Mouse (Mus musculus): ENCODE data around the gene Sac3d1. TPM values are rescaled to one million over a fixed set of nuclear protein-coding genes. Genes with fewer than 3 reads are reported as not detected.

Gene Sac3d1
- polyA plus RNA-seq (2012; ENCODE audit: insufficient read depth, insufficient read length, low replicate concordance, missing spikeins): not detected in 2 replicates

DNA sequence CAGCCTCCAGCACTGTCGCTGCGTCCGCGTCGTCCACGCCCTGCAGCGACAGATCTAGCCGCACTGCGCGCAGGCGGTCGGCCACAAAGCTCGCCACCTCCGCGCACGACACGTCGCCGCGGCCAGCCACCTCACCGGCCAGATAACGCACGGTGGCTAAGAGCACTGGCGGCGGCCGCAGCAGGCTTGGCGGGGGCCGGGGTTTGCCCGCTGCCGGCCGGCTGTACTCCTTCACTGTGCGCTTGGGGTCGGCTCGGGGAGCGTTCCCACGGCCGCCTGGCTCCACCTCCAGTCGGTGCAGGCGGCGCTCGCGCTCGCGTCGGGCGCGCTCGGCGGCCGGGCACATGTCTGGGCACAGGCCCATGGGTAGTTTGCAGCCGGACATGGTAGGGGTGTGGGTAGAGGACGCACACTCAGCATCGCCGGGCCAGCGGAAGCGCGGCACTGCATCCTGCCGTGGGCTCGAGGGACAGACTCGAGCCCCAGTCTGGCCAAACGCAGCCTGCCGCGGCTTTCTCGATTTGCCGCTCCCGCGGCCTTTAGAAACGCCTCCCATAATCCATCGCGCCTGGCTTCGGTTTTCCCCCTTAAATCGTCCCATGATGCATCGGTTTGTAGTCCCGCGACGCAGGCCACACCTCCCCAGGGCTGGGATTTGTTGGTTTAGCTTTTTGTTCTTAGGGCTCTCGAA is at the start of gene Sac3d1:
Gene Sac3d1, minus strand, starts transcription at position 665 of the 691 bp plus-strand sequence.
- TF ChIP-seq POLR2A (IDR thresholded peaks at IDR 0.05; ENCODE audit: insufficient read depth, low read depth, low read length) (peak; percentile 38; the same call in 1 of the 2 replicates), CTCF (IDR thresholded peaks at IDR 0.05; ENCODE audit: insufficient read depth, low read depth, low read length) (no peak)
- H3K4me3 ChIP-seq (ENCODE audit: insufficient read depth, low read depth, low read length): peak within 1 kb of the TSS; percentile 89
- under 1% methylated on average over 77 of the region's 77 CpGs for WGBS

DNA sequence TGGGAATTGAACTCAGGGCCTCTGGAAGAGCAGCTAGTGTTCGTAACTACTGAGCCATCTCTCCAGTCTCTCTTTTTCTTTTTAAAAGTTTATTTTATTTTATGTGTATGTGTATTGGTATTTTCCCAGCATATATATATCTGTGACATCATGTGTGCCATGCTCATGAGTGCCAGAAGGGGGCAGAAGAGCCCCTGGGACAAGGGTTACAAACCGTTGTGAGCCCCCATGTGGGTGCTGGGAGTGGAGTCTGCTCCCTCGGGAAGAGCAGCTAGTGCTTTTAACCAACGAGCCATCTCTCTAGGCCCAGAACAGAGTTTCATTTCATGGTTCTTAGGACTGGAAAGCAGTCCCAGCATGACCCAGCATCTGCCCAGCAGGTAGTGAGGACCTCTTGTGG is 48.3 kb upstream of the Sac3d1 start:
- 78% methylated on average over 4 of the region's 4 CpGs for WGBS
- Histone ChIP-seq H3K27ac (ENCODE audit: insufficient read depth, low read depth, low read length) (no peak overlapping the region), H3K4me3 (ENCODE audit: insufficient read depth, low read depth, low read length) (no peak overlapping the region), H3K4me1 (ENCODE audit: control insufficient read depth, insufficient read depth, low read length) (peaks cover 5% of the 10 kb centered on the region; the same call in 1 of the 2 replicates)
- TF ChIP-seq CTCF (IDR thresholded peaks at IDR 0.05; ENCODE audit: insufficient read depth, low read depth, low read length) (no peak), POLR2A (IDR thresholded peaks at IDR 0.05; ENCODE audit: insufficient read depth, low read depth, low read length) (no peak)

More for the DNA sequence above, at the start of gene Sac3d1:
- peak within 1 kb of the TSS; percentile 68 for H3K27ac ChIP-seq (ENCODE audit: insufficient read depth, low read depth, low read length)
- peaks cover 11% of the 10 kb centered on the region for H3K4me1 ChIP-seq (ENCODE audit: control insufficient read depth, insufficient read depth, low read length)

DNA sequence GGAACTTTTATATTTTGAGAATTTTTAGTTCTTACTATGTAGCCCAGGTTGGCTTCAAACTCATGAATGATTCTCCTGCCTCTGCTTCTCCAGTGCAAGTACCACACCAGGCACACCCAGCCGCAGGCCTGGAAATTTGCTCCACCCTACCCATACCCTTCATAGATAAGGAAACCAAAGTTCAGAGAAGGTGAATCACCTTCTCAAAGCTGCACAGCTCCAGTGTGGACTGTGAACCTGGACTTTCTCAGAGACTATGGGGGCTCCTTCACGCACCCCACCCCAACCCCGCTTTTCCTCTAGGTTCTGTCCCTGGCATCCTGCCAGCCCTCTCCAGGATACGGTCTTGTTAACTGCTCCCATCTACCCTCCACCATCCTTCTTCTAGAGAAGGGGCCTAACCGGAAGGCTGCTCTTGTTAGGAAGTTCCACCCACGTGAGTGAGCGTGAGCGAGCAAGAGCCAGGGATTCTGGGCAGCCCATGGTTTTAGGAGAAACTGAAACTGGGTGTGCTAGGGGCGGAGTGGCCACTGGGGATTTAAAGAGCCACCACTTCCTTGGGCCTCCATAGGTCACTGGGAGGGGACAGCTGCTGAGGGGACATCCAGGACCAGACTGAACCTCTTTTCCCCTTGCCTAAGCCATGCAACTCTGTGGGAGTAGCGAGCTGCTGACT is 45.6 kb upstream of the Sac3d1 start:
- Histone ChIP-seq H3K4me3 (ENCODE audit: insufficient read depth, low read depth, low read length) (no peak overlapping the region), H3K4me1 (ENCODE audit: control insufficient read depth, insufficient read depth, low read length) (peaks cover 5% of the 10 kb centered on the region; the same call in 1 of the 2 replicates), H3K27ac (ENCODE audit: insufficient read depth, low read depth, low read length) (no peak overlapping the region)
- TF ChIP-seq CTCF (IDR thresholded peaks at IDR 0.05; ENCODE audit: insufficient read depth, low read depth, low read length): no peak
- no peak for TF ChIP-seq POLR2A (IDR thresholded peaks at IDR 0.05; ENCODE audit: insufficient read depth, low read depth, low read length)
- WGBS: 58% methylated on average over 10 of the region's 10 CpGs

DNA sequence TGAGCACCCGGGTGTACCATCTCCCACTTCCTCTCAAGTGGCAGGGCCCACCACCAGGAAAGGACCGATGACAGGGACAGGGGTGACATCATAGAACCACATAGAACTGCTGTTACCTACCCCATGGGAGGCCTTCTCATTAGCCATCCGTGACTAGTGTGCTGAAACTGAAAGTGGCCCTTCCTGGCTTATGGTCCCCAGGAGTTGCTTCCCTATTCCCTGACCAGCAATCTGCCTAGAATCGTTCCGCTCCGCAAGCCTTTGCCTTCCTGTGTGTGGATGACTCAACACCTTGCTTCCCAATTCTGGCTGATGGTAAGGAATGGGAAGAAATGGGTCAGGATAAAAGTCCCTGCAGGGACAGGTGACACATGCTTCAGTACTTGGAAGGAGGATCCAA is 38.8 kb upstream of the Sac3d1 start:
- Histone ChIP-seq H3K4me1 (ENCODE audit: control insufficient read depth, insufficient read depth, low read length) (no peaks in the 10 kb centered on the region), H3K4me3 (ENCODE audit: insufficient read depth, low read depth, low read length) (no peak overlapping the region), H3K27ac (ENCODE audit: insufficient read depth, low read depth, low read length) (no peak overlapping the region)
- 77% methylated on average over 6 of the region's 6 CpGs for WGBS
- TF ChIP-seq POLR2A (IDR thresholded peaks at IDR 0.05; ENCODE audit: insufficient read depth, low read depth, low read length) (no peak), CTCF (IDR thresholded peaks at IDR 0.05; ENCODE audit: insufficient read depth, low read depth, low read length) (no peak)

DNA sequence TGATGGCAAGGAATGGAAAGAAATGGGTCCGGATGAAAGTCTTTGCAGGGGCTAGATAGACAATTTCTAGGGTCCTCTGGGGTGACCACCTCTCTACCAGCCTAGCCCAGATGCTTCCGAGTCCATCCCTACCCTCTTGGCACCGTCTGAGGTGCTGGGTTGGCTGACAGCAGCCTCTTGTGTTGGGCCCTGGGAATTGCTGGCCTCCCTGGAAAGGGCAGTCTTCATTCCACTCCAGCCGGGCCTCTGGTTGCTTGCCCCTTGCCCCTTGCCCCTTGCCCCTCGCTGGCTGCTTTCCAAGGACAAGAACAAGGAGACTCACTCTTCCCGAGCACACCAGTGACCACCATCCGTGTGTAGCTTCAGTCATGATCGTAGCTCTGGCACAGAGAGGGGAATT is 37.9 kb upstream of the Sac3d1 start:
- no peak overlapping the region for H3K27ac ChIP-seq (ENCODE audit: insufficient read depth, low read depth, low read length)
- no peak for TF ChIP-seq CTCF (IDR thresholded peaks at IDR 0.05; ENCODE audit: insufficient read depth, low read depth, low read length)
- TF ChIP-seq POLR2A (IDR thresholded peaks at IDR 0.05; ENCODE audit: insufficient read depth, low read depth, low read length): no peak
- no peaks in the 10 kb centered on the region for H3K4me1 ChIP-seq (ENCODE audit: control insufficient read depth, insufficient read depth, low read length)
- WGBS: 68% methylated on average over 8 of the region's 8 CpGs
- no peak overlapping the region for H3K4me3 ChIP-seq (ENCODE audit: insufficient read depth, low read depth, low read length)

DNA sequence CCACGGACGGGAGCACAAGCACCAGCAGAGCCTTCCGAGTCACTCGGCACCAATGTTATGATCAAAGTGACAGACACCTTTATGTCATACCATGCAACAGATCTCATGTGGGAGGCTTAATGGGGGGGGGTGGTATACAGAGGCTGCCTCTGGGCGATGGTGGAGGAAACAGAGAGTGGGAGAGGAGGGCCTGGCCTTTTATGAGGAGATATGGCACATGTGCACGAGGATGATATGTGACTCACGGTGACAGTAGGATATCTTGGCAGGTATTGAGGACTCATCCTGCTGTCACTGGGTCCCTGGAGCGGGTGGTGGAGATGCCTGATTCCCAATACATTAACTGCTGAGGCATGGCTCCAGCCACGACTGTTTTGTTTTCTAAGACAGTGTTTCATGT is 36.7 kb upstream of the Sac3d1 start:
- H3K4me1 ChIP-seq (ENCODE audit: control insufficient read depth, insufficient read depth, low read length): no peaks in the 10 kb centered on the region
- no peak overlapping the region for H3K27ac ChIP-seq (ENCODE audit: insufficient read depth, low read depth, low read length)
- no peak for TF ChIP-seq CTCF (IDR thresholded peaks at IDR 0.05; ENCODE audit: insufficient read depth, low read depth, low read length)
- no peak for TF ChIP-seq POLR2A (IDR thresholded peaks at IDR 0.05; ENCODE audit: insufficient read depth, low read depth, low read length)
- no peak overlapping the region for H3K4me3 ChIP-seq (ENCODE audit: insufficient read depth, low read depth, low read length)
- 87% methylated on average over 9 of the region's 9 CpGs for WGBS

DNA sequence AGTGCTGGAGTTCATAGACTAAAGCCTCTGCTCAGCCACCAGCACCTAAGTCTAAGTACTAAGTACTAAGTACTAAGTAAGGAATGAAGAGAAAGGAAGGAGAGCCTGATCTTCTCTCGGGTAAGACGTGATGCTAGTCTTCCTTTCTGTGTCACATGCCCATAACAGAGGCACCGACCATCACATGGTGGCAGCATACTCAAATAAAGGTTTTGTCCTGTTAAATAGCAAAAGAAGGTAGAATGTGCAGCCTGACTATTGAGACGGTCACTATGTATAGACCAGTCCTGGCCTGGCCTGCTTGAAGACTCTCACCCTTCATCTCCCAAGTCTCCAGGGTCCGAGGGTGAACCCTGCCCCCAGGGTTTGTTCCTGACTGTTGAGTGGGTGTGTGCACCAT is 26.4 kb upstream of the Sac3d1 start:
- H3K27ac ChIP-seq (ENCODE audit: insufficient read depth, low read depth, low read length): no peak overlapping the region
- H3K4me3 ChIP-seq (ENCODE audit: insufficient read depth, low read depth, low read length): no peak overlapping the region
- H3K4me1 ChIP-seq (ENCODE audit: control insufficient read depth, insufficient read depth, low read length): peaks cover 2% of the 10 kb centered on the region
- 81% methylated on average over 5 of the region's 5 CpGs for WGBS
- TF ChIP-seq POLR2A (IDR thresholded peaks at IDR 0.05; ENCODE audit: insufficient read depth, low read depth, low read length) (no peak), CTCF (IDR thresholded peaks at IDR 0.05; ENCODE audit: insufficient read depth, low read depth, low read length) (no peak)

DNA sequence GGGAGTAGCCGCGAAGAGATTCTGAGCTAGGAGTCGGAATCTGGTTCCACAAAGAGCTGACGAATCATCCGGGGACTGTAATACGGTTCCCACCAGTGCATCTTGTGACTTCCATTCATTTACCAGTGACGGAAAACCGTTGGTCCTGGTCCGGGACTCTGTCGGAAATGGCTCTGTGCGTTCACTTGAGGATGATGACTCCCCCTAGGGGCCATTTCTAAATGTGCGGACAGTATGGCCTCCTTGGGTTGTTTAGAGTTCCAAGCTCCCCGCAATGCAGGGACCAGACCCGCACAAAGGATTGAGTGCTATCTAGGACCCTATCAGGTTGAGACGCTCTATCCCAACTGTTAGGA is 22.9 kb upstream of the Sac3d1 start, which contains the start of gene Arl2:
Gene Arl2, minus strand, starts transcription at position 155 of the 356 bp plus-strand sequence.
- no peak for TF ChIP-seq POLR2A (IDR thresholded peaks at IDR 0.05; ENCODE audit: insufficient read depth, low read depth, low read length)
- no peak for TF ChIP-seq CTCF (IDR thresholded peaks at IDR 0.05; ENCODE audit: insufficient read depth, low read depth, low read length)
- Histone ChIP-seq H3K4me3 (ENCODE audit: insufficient read depth, low read depth, low read length) (peak within 1 kb of the TSS; percentile 73), H3K4me1 (ENCODE audit: control insufficient read depth, insufficient read depth, low read length) (peaks cover 11% of the 10 kb centered on the region), H3K27ac (ENCODE audit: insufficient read depth, low read depth, low read length) (peak within 1 kb of the TSS; percentile 98)
- WGBS: 0% methylated on average over 15 of the region's 15 CpGs

Data from olfactory bulb, adult 2 months (tissue).